Mouse (Mus musculus): ENCODE data around the gene Bcl9l.
A peak's percentile ranks its signal among the peaks of the same experiment; 100 is the strongest.
"Not testable (repeated sequence)": the region's sequence is repeated elsewhere in the genome, so short reads cannot be mapped to it uniquely, and the experiment has no call there.

Gene Bcl9l

DNA sequence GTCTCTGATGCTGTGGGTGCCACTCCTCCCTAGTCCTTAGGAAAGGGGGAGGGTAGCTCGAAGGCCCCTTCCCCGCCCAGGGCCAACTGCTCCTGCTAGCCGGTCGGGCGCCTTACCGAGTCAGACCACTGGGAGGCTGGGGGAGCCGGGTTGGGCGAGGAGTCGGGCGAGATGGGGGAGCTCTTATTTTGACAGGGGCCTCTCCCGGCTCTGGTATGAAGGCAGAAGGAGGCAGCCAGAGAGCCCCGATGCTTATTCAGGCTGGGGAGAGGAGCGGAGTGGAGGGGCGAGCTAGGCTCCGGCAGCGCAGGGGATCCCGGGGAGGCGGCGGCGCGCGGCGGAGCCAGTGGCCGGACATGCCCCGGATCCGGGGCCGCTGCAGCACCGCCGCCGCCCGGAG lies at the start of gene Bcl9l:
TSS of gene Bcl9l (plus strand) at position 274 of the 400 bp plus-strand sequence.
- peak; percentile 89 for DNase-seq (ENCODE audit: low read depth, low spot score)

DNA sequence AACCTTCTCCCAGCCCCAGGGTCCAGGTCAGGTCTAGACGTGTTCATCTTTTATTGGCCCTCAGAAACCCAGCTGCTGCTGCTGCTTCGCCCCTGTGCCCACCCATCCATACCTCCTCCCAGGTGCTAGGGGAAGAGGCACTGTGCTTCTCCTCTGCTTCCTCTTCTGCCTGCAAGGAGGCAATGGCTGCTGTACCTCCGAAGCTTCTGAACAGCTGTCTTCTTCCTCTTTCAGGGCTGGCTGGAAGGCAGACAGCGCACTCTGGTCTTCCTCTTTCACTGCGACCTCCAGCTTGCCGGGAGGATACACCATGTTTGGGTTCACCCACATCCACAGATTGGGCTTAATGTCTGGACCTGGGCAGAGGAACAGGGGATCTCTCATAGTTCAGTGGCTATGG lies 46.9 kb upstream of the Bcl9l start:
- DNase-seq (ENCODE audit: low read depth, low spot score): no peak

DNA sequence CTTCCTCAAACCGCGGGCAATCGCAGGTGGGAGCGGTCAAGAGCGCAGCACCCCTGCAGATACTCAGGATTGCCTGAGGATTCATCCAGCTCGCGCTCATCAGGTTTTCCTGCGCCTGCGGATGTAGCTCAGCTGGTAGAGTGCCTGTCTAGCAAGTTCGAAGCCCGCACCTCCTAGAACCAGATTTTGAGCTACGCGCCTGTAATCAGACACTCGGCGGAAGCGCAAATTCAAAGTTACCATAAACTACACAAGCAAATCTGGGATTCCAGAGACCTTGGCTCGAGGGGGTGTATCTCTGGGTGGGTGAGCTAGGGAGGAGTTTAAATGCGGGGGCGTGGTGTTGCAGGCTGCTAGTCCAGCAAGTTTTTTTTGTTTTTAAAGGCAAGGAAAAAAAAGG lies 41.7 kb upstream of the Bcl9l start, which contains the start of gene Foxr1:
TSS of gene Foxr1 (minus strand) at position 176 of the 400 bp plus-strand sequence.
- DNase-seq (ENCODE audit: low read depth, low spot score): no peak

DNA sequence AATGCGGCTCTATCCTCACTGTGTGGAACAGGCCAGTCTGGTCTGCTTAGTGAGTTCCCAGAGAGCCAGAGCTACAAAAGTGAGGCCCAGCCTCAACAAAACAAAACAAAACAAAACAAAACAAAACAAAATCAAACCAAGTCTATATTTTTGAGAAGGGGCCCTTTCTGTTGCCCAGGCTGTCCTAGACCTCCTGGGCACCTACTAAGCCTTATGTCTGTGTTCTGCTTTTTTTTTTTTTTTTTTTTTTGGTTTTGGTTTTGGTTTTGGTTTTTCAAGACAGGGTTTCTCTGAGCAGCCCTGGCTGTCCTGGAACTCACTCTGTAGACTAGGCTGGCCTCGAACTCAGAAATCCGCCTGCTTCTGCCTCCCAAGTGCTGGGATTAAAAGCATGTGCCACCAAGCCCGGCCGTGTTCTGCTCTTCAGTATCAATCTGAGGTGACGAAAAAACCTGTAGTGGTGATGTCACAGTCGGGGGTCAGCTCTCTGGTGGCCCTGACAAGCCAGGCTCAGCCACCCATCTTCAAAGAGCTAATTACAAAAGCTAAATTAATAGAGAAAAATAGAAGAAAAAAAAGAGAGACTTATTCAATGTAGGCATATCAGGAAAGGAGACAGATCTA lies 38.1 kb upstream of the Bcl9l start:
- not testable (repeated sequence) for DNase-seq (ENCODE audit: low read depth, low spot score)

DNA sequence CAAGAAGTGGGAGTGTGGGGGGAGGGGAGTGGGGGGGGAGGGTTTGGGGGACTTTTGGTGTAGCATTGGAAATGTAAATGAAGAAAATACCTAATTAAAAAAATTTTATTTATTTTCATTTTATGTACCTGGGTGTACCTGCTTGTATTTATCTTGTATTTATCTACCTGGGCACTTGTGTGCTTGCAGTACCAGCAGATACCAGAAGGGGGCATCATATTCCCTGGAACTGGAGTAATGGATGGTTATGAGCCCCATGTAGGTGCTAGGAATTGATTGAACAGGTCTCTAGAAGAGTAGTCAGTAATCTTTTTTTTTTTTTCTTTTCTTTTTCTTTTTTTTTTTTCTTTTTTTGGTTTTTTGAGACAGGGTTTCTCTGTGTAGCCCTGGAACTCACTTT lies 32.2 kb upstream of the Bcl9l start:
- DNase-seq (ENCODE audit: low read depth, low spot score): no peak

DNA sequence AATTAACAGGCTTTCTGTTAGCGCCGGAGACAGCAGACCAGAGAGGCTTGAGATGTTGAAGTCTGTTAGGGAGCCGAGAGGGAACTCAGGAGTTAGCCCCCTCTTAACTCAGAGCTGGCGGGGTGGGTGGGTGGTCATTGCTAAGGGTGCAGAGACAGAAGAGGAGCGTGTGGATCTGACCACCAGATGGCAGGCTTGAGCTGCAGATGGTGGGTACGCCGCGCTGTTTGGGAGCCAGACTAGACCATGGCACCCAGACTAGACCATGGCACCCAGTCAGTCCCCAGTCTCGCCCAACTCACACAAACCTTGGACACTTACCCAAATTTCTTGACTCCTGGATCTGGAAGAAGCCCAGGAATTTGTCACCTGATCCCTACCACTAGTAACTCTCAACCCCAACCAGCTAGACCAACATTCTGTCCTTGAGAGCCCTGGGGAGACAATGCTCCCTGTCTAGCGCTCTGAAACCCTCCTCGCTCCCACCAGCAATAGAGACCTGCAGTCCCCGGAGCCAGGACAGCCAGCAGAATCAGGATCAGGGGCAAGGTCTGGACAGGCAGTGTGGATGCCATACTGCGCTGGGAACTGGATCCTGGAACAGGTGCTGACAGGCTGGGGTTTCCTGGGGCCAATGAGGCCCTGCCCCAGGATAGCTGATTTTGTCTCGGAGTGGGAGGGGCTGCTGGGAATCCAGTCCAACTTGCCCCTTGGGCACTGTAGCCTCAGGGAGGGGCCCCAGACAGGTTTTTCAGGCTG lies 28.3 kb upstream of the Bcl9l start:
- DNase-seq (ENCODE audit: low read depth, low spot score): peak; percentile 72

DNA sequence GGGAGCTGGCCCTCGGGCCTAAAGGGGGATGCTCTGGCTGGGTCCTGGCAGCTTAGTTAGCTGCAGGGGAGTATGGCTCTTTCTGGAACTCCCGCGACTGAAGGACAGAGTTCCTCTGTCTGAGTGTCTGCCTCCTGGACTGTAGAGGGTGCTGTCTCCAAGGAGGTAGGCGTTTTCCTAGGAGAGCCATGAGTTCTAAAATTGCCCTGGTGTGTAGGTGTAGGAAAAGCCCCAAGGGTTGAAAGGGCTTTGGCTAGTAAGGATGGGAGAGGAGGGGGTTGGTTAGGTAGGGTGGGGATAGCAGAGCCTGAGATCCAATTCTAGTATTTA lies 27.8 kb upstream of the Bcl9l start, which contains the start of gene Upk2:
TSS of gene Upk2 (minus strand) at position 86 of the 330 bp plus-strand sequence.
- DNase-seq (ENCODE audit: low read depth, low spot score): no peak

DNA sequence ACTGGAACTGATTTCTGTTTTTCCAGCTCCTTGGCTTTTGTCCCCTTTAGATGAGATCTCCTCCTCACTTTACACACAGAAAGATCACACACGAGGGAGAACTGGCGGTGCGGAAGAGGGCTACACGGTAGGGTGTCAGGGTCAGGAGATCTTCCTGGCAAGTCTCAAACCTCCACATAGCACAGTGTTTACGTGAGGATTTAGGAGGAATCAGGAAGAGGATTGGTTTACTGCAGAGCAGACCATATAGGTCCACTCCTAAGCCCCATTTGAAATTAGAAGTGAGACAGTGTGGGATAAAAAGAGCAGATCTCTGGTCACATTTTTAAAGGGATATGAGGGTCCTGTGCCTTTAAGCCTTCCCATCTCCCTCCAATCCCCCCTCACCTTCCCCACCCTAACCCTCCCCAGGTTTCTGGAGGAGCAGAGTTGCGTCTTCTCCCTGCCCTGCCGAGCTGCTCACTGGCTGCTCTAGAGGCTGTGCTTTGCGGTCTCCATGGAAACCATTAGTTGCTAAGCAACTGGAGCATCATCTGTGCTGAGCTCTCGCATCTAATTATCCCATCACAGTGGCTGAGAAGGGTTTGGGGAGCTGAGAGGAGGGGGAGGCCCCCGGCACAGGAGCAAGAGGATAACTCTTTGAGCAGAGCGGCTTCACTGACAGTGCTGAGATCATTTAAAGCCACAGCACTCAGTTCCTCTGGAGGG lies 25.4 kb upstream of the Bcl9l start:
- peak; percentile 88 for DNase-seq (ENCODE audit: low read depth, low spot score)

DNA sequence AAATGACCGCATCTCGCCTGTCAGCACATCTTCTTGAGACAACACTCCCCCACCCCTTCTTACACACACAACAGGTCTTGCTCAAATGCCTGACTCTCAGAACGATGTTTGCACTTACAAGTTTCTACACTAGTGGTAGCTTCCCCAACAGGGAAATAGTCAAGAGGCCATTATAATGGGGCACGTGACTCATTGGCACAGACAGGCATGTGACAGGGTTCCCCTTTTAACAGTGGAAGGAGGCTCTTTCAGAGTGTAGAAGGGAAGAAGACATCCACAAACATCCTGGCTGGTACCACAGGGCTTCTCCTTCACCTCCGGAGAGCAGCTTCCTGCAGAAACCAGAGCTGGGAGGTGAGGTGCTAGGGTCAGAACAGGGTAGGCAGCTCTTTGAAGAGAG lies 20.7 kb upstream of the Bcl9l start:
- DNase-seq (ENCODE audit: low read depth, low spot score): no peak

DNA sequence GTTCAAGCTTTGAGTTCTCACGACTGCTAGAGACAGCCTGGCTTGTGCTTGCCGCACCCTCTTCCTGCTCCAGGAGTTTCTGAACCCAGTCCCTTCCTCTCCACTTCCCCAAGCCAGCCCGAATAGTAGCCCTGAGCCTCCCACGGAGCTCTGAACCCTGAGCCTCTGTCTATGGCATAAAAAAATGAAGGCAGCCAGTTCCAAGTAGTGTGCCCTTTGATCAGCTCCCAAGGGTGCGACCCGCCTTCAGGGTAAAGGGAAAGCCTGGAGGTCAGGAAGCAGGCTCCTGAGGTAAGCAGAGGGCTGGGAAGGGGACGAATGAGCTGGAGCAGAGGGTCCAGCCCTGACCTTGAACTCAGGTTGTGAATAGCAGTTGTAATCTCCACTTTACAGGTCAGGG lies 14.4 kb upstream of the Bcl9l start:
- no peak for DNase-seq (ENCODE audit: low read depth, low spot score)

DNA sequence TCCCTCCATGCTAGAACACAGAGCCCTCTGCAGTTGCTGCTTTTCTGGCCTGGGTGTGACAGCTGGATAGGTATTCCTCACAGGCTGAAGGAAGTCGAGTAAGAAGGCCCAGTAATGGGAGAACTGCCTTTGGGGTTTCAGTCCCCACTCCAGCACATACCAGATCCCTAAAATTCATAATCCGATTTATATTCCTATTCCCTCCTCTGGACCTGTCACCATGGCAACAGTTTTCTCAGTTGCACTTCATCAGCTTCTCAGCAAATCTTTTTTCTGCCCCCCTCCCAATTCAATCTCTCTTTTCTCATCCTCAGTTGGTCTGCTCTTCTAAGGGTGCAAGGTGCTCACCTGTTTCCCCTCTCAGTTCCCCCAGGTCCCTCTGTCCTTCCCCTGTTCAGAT lies 13.8 kb upstream of the Bcl9l start:
- DNase-seq (ENCODE audit: low read depth, low spot score): no peak

DNA sequence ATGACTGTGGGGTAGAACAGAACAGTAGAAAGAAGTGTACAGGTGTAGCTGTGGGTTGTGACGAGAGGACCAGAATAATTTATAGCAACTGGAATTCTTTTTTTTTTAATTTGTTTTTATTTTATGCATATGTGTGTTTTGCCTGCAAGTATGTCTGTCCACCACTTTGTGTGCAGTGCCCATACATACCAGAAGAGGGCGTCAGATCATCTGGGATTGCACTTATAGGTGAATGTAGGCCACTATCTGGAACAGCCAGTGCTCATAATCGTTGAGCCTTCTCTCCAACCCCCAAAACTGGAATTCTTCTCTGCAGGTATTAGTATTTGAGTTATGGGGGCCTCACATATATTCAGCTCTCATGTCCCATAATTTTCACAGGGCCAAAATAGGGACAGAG lies 9.4 kb upstream of the Bcl9l start:
- DNase-seq (ENCODE audit: low read depth, low spot score): no peak

DNA sequence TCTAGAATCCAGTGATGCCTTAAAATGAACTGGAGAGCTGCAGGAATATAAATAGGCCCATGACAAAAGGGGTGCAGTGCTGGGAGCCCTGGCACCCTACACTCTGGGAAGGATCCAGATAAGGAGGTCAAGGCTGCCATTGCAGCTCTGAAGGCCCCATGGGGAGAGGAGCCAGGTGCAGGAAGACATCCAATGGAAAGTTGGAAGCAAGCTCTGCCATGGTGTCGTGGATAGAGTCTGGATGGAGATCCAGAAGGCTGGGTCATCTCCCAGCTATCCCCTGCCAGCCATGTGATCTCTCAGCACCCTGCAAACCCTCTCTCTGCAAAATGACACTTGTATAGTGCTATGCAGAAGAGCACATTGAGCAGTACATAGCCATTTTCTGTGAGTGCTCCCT lies 8.3 kb upstream of the Bcl9l start:
- no peak for DNase-seq (ENCODE audit: low read depth, low spot score)

DNA sequence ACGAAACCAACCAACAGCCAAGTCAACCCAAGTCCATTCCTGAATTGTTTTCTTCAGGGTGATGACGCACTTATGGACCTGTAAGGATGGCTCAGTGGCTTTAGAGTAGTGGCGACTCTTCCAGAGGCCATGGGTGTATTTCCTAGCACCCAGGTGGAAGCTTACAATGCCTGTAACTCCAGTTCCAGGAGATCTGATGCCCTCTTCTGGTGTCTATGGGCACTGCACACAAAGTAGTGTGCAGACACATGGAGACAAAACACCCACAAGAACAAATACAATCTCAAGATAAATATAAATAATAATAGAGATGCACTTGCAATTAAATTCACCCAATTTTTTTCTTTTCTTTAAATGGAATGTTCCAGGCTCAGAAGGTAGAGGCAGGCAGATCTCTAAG lies 6.7 kb upstream of the Bcl9l start:
- DNase-seq (ENCODE audit: low read depth, low spot score): no peak

DNA sequence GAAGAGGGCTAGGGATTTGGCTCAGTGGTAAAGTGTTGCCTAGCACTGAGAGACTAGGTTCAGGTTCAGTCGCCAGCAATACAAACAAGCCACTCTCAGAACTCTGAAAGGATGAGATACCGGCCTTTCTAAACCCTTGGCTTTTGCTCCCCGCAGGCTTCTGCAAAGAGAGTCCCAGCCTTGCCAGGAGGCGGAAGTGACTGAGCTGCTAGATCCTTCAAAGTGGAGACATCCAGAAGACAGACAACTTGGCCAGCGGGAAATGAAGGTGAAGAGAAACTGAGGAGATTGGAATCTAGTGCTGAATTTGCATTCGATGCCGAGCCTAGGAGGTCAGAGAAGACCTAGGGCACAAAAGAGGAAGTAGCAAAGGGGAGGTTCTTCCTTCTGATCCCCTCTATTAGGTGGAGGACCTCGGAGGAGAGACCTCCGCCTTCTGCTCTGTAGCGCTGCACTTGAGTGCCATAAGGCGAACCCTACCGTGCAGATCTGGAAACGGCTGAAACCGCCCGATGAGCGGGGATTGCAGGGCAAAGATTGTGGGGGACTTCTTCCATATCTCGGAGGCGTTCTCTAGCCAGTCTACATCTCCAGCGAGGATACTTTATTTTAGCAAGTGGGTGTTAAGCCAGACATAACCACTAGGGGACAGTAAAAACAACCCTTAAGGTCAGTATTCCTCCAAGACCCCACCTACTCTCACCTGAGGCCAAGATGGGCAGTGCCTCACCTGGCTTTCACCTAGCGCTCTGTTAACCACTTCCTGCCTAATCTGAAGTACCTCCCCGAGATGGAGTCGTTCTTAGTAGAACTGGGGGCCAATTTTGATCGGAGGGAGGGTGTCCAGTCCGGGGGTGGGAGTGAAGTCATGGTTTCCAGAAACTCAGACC lies 5.0 kb upstream of the Bcl9l start:
- DNase-seq (ENCODE audit: low read depth, low spot score): no peak

DNA sequence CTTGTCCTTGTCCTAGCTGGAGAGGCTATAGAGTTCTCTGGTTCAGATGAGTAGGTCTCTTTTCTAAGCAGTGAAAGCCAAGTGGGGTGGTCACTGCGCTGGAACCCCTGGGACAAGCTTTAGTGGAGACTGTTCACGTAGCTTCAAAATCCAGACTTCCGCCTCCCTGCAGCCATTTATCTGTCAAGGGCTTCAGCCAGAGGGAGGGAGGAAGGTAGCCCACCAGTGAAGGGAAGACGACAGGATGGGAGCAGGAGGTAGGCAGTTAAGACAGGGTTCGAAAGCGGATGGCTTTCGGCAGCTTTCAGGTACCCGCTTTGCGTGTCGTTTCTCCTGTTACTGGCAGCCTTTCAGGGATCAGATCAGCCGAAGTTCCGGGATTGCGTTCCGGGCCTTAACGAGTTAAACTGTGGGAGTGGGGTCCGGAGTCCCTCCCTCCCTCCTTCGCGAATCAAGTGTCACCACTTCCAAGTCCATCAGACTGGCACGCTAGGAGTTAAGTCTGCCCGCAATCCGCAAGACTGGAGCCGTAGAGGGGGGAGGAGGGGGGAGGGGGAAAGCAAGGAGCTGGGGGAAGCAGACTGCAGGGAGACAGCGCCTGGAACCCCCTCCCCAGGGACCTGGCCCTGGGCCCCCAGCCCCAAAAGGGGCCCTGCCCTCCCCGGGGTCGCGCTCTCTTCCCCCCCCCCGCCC lies 4.2 kb upstream of the Bcl9l start:
- DNase-seq (ENCODE audit: low read depth, low spot score): no peak

DNA sequence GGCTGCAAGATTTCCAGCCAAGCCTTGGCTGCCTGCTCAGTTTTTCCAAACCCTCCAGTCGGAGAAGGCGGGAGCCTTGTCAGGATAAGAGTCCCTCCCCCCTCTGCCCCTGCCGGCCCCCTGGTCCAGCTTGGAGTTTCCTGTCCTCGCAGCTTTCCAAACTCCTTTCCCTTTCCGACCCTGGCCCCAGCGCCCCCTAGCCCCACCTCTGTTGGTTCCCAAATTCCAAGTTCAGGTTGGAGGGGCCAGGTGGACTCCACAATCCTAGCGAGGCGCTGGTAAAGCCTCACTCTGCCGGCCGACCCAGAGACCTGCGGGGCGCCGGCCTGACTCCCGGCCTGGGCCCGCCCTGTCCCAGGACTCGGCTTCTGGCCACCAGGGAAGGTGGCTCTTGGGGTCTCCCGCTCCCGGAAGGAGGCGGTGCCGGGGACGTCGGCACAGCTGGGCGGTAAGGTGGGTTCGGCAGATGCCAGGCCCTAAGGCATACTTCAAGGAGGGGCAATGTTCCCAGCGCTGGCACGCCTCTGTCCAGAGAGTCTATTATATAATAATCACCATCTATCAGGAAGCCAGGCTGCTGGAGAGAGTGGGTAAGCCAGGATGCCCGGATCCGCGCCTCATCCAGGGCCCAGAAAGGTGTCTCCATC lies 3.5 kb upstream of the Bcl9l start:
- no peak for DNase-seq (ENCODE audit: low read depth, low spot score)

DNA sequence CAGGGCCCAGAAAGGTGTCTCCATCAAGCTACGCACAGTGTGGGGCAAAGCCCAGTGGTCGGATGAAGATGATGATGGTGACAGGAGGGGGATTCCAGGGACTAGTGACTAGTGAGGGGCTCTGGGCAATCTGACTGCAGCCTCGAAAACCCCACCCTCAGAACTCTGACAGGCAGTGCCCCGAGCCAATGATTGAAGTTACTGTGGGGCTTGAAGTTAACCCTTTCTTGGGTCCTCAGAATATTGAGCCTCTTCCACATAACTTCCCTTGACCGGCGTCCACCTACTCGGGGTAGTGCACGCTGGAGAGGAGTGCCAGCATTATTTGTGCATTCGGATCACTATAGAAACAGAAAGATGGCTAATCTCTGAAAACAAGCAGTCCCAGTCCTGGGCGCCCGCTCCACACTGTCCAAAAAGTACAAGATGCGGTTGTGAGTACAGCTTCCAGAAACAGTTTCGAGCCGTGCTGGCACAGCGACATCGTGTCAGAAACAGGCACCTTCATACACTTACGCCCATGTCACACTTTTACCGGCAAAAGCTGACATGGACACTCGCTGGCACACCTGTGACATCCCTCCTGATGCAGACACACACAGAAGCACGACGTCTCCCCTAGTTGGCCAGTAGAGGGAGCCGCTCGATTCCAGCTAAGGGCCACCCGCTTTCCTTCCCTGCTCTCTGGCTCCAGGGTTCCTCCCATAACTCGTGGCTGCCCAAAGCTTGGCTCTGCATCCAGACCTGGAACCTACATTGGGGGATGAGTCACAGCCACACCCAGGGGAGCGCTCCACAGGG lies 2.8 kb upstream of the Bcl9l start:
- DNase-seq (ENCODE audit: low read depth, low spot score): no peak

DNA sequence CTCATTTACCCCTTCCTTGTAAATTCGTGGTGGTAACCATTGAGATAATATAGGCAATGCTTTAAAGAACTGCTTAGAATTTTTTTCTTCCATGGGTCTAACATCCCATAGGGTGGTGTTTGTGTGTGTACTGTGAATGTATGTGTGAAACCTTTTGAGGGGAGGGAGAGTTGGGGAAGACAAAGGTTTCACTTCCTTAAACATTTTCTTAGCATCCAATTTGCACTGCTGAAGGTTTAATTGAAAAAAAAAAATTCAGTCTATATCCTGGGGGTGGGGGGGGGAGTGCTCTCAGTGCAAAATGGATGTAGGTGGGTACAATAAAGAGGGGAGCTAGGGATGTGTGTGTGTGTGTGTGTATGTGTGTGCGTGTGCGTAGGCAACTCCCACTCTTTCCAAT lies 513 bp upstream of the Bcl9l start:
- no peak for DNase-seq (ENCODE audit: low read depth, low spot score)

DNA sequence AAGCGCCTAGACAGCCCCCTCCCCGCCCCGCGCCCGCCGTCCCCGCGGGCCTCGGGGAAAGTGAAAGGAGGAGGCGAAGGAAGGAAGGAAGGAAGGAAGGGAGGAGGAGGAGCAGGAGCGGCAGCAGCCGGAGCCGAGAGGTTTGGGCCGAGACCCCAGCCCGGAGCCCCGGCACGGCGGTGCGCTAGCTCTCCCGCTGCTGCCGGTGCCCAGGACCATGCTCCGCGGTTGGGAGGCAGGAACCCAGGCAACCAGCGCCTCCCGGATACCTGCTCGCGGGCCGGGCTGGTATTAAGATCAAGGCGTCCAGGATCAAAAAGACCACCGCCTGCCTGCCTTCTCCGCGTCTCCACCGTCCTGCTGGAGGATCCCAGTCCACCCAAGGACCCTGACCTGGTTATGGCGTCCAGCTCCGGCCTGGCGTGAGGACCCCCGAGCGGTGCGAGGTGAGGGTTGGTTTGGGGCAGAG lies 450 bp downstream of the Bcl9l start:
- no peak for DNase-seq (ENCODE audit: low read depth, low spot score)

Measured in retina, postnatal 7 days (tissue).